Mouse (Mus musculus): Measurements from ENCODE around the gene Zrsr2. TPM values are rescaled to one million over a fixed set of nuclear protein-coding genes. Genes with fewer than 3 reads are reported as not detected.

The Zrsr2 gene
- total RNA-seq, 2 experiments from 2014 or later: 15.4 to 27.5 TPM

DNA sequence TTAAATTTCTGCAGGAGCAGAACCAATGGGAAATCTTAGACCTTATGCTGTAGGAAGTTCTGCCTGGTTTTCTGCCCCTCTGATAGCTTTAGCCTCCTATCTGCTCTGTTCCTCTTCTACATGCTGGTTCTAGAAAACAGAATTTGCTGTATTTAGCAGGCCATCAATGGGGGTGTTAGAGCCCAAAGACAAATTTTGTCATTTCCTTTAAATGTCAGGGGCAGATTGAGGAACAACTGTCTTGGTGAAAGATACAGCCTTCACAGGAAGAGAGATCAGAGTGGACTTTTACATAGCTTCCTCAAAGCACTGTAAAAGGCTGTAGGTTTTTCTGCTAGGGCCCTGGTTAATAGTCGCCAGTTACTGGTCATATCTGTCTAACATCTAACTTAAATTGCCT is 61.1 kb downstream of the Zrsr2 start:
- no peak for DNase-seq (ENCODE audit: low spot score in 2 of 2)

DNA sequence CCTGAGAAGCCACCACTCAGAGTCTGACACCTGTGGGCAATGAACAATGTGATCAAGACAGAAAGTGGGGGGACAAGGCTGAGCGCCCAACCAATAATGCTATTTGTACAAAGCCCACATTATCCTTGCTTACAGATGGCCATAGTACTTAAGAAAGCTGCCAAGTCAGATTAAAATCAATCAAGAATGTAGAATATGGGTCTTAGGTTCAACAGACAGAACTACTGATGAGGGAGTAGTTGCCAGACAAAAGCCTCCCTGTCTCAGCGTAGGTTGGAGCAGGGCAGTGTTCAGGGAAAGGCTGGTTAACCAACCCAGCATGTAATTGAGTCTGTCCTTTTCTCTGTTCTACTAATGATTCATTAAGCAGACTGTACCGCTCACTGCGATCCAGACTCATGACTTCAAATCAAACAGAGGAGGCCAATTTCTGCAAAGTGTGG is 72.9 kb downstream of the Zrsr2 start:
- no peak for DNase-seq (ENCODE audit: low spot score in 2 of 2)

Other genes starting within 250 kb of the Zrsr2 start
- gene Rnf138rt1, start 197.3 kb downstream of the Zrsr2 start, total RNA-seq (2021): under 1 TPM in 1 of 2 experiments, not detected in 1; 0.22 TPM
- gene Ap1s2, start 49.6 kb downstream of the Zrsr2 start, total RNA-seq (2021): 10 to 100 TPM; 20.8 to 29.0 TPM
- gene Car5b, start 69.3 kb upstream of the Zrsr2 start, total RNA-seq (2021): 1 to 10 TPM; 1.9 to 2.0 TPM
- 1 to 10 TPM; 7.2 to 9.2 TPM for gene Siah1b, start 117.8 kb upstream of the Zrsr2 start, total RNA-seq (2021)
- gene Cltrn, start 130.2 kb upstream of the Zrsr2 start, total RNA-seq (2021): not detected
- gene Ace2, start 180.7 kb upstream of the Zrsr2 start, total RNA-seq (2021): under 1 TPM; 0.54 TPM